Mouse (Mus musculus) ES-Bruce4 (cell line): ENCODE data around the gene Tmem117. TPM values are rescaled to one million over a fixed set of nuclear protein-coding genes. Genes with fewer than 3 reads are reported as not detected.

Source experiments
- H3K27ac ChIP-seq: 2 replicates; pipeline ENCODE4 v1.5.1; 2012; ENCODE audit warnings: low read length, inconsistent platforms; ENCODE audit not compliant: insufficient read depth
- H3K27me3 ChIP-seq: 2 replicates; pipeline ENCODE4 v1.6.1; 2012; ENCODE audit warnings: mild to moderate bottlenecking, low read length, inconsistent platforms; ENCODE audit not compliant: control insufficient read depth, poor library complexity, insufficient read depth, severe bottlenecking
- H3K36me3 ChIP-seq: 2 replicates; pipeline ENCODE4 v1.6.1; 2012; ENCODE audit warnings: inconsistent platforms, mild to moderate bottlenecking, low read length, moderate library complexity; ENCODE audit not compliant: control insufficient read depth, poor library complexity, insufficient read depth, severe bottlenecking
- H3K4me1 ChIP-seq: one replicate; pipeline ENCODE4 v1.8.1; 2011; ENCODE audit warnings: low read length; ENCODE audit not compliant: control insufficient read depth, insufficient read depth
- H3K4me3 ChIP-seq: 2 replicates; pipeline ENCODE4 v1.5.1; 2011; ENCODE audit warnings: low read depth, mild to moderate bottlenecking, low read length
- H3K9ac ChIP-seq: 2 replicates; pipeline ENCODE4 v1.6.1; 2012; ENCODE audit warnings: low read depth, mild to moderate bottlenecking, inconsistent platforms; ENCODE audit not compliant: poor library complexity, severe bottlenecking
- H3K9me3 ChIP-seq: replicated peaks from 2 replicates; pipeline ENCODE4 v1.6.1; 2012; ENCODE audit warnings: mild to moderate bottlenecking, low read length, inconsistent platforms; ENCODE audit not compliant: control insufficient read depth, poor library complexity, insufficient read depth, severe bottlenecking
- CTCF ChIP-seq: IDR thresholded peaks from one replicate; pipeline ENCODE4 v1.8.1; 2011; ENCODE audit warnings: low read depth, low read length
- EP300 ChIP-seq: IDR thresholded peaks from 2 replicates; pipeline ENCODE4 v1.6.1; 2011; ENCODE audit warnings: low read depth, low read length; ENCODE audit not compliant: insufficient read depth
- POLR2A ChIP-seq: IDR thresholded peaks from one replicate; pipeline ENCODE4 v1.8.1; 2011; ENCODE audit warnings: low read length; ENCODE audit not compliant: insufficient read depth
- polyA plus RNA-seq: library from polyadenylated mRNA; stranded (reverse); fragments of >200 nt; gene quantifications from 2 replicates; pipeline ENCODE4 v1.2.4, GENCODE M21; 2011; ENCODE audit warnings: low read depth; ENCODE audit not compliant: missing spikeins, insufficient read depth, insufficient read length

Gene Tmem117
- polyA plus RNA-seq, 1 experiment = 1.2 TPM

GRCm38 (mm10) chr15:94893201-94893600, 264.2 kb downstream of the Tmem117 start:
- Histone ChIP-seq H3K9ac (no peak overlapping the region), H3K27me3 (no peaks in the 10 kb centered on the region), H3K4me1 (no peaks in the 10 kb centered on the region), H3K27ac (no peak overlapping the region), H3K4me3 (no peak overlapping the region), H3K36me3 (no peaks in the 10 kb centered on the region), H3K9me3 (no peaks in the 10 kb centered on the region)
- TF ChIP-seq EP300 (no peak), POLR2A (no peak), CTCF (no peak)

GRCm38 (mm10) chr15:94894086-94894485, 265.1 kb downstream of the Tmem117 start:
- TF ChIP-seq EP300 = no peak
- TF ChIP-seq CTCF = no peak
- no peak for TF ChIP-seq POLR2A
- H3K9ac ChIP-seq = no peak overlapping the region
- H3K9me3 ChIP-seq = no peaks in the 10 kb centered on the region
- H3K27me3 ChIP-seq = no peaks in the 10 kb centered on the region
- no peaks in the 10 kb centered on the region for H3K36me3 ChIP-seq
- H3K27ac ChIP-seq = no peak overlapping the region
- no peak overlapping the region for H3K4me3 ChIP-seq
- H3K4me1 ChIP-seq = no peaks in the 10 kb centered on the region

DNA sequence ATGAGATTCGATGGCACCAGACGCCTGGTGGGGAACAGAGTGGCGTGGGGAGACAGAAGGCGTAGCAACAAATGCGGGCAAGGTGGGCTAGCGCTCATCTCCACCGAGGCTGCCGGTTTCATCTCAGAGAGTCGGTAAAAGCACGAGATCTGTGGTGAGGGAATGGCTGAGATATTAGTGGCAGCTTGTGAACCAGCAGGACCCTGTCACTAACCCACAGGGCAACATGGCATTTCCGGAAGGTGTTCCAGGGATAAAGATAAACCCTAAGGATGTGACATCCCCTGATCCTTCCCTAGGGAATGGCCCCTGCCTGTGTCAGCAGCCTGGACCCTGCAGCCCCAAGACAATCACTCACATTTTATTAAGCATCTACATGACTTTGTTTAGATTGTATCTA, 266.6 kb downstream of the Tmem117 start:
- Histone ChIP-seq H3K36me3 (no peaks in the 10 kb centered on the region), H3K27ac (no peak overlapping the region), H3K9me3 (no peaks in the 10 kb centered on the region), H3K27me3 (no peaks in the 10 kb centered on the region), H3K4me3 (no peak overlapping the region), H3K4me1 (no peaks in the 10 kb centered on the region), H3K9ac (no peak overlapping the region)
- TF ChIP-seq POLR2A = no peak
- no peak for TF ChIP-seq CTCF
- no peak for TF ChIP-seq EP300

GRCm38 (mm10) chr15:94903188-94903587, 274.2 kb downstream of the Tmem117 start:
- Histone ChIP-seq H3K36me3 (no peaks in the 10 kb centered on the region), H3K4me1 (no peaks in the 10 kb centered on the region), H3K4me3 (no peak overlapping the region), H3K27me3 (no peaks in the 10 kb centered on the region), H3K9ac (no peak overlapping the region), H3K27ac (no peak overlapping the region), H3K9me3 (no peaks in the 10 kb centered on the region)
- TF ChIP-seq CTCF (no peak), EP300 (no peak), POLR2A (no peak)

- no peak overlapping the region for H3K4me3 ChIP-seq
- no peaks in the 10 kb centered on the region for H3K27me3 ChIP-seq
- TF ChIP-seq POLR2A (no peak), EP300 (no peak), CTCF (no peak)
- H3K9me3 ChIP-seq = no peaks in the 10 kb centered on the region
- H3K27ac ChIP-seq = no peak overlapping the region
- H3K4me1 ChIP-seq = no peaks in the 10 kb centered on the region
- H3K9ac ChIP-seq = no peak overlapping the region
- no peaks in the 10 kb centered on the region for H3K36me3 ChIP-seq
Observed at GRCm38 (mm10) chr15:94904672-94905407, 275.8 kb downstream of the Tmem117 start.

DNA sequence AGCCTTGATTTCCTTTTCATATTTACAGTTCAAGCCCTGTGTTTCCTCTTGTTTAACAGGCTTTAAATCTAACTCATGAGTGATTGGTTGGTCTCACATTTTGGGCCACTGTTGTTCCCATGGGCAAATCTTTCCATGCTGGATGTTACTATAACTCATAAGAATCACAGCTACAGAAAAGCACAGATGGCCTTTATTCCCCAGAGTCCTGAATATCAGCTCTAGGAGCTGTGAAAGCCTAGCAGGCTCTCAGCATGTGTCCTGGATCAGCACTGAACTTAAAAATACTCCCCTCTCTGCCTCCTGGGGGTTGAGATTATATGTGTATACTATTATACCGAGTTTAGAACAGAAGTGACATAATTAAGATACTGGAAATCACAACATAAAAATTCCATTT, 292.6 kb downstream of the Tmem117 start:
- no peak overlapping the region for H3K9ac ChIP-seq
- TF ChIP-seq EP300 (no peak), POLR2A (no peak), CTCF (no peak)
- no peak overlapping the region for H3K27ac ChIP-seq
- H3K27me3 ChIP-seq = no peaks in the 10 kb centered on the region
- H3K4me3 ChIP-seq = no peak overlapping the region
- no peaks in the 10 kb centered on the region for H3K4me1 ChIP-seq
- H3K36me3 ChIP-seq = no peaks in the 10 kb centered on the region
- no peaks in the 10 kb centered on the region for H3K9me3 ChIP-seq
